Comparison of ENCODE assay signal across 8 mouse cellular contexts in the genomic region with DNA sequence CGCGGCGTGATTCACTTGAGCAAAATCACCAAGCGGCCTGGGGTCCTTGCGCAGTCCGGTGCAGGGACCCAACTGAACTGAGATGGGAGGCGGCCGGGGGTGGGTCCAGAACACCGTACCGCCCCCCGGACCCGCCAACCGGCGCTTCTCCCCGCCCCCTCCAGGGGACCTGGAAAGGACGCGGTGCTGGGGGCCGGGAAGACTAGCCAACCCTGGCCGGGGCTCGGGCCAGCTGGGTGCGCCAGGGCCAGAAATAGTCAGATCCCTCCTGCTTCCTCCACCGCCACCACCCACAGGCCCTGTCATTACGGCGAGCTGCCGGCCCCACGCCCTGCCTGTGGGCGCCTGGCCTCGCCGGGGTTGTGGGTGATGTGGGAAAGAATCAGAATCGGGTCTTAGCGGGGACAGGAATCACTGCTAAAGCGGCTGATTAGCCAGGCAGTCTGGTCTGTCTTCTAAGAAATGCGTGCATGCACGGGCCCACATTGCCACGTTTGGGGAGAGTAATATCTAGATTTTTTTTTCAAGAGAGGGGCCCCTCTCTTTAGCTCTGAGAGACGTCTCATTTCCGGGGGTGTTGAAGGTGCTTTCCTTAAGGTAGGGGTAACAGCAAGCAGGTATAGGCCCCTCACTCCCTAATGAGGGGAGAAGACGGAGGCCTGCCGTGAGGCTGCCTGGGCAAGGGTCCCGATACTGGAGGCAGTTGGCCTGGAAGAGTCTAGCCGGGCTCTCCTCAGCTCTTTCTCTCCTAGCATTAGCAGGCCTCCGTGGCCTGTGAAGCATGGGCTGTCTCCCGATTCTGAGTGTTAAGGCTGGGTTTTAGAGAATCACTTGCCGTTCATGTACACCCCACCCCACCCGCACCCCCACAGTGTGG. TPM values are rescaled to one million over a fixed set of nuclear protein-coding genes. Genes with fewer than 3 reads are reported as not detected.
A peak's percentile ranks its signal among the peaks of the same experiment; 100 is the strongest.
DNase-seq lines count a peak whose midpoint lies in the region; ATAC-seq and TF ChIP-seq lines count a peak whose summit lies in the region.

A gene (minus strand): TSS at position 84 of the 877 bp plus-strand sequence.

- H3K4me3 ChIP-seq in E14TG2a.4 (replicated peaks; ENCODE audit: low read length) = peak within 1 kb of the TSS; percentile 81
- peak within 1 kb of the TSS; percentile 68 for H3K4me3 ChIP-seq in cerebellum, adult 2 months (replicated peaks; ENCODE audit: insufficient read depth, low read depth, low read length)
- H3K4me3 ChIP-seq in liver, postnatal 0 days (ENCODE audit: low read depth, low read length) = peak within 1 kb of the TSS; percentile 49
- H3K4me3 ChIP-seq in olfactory bulb, adult 2 months (ENCODE audit: insufficient read depth, low read depth, low read length) = peak within 1 kb of the TSS; percentile 64

- TF ChIP-seq POLR2A in cerebellum, adult 2 months (IDR thresholded peaks at IDR 0.05; ENCODE audit: borderline replicate concordance, insufficient read depth, low read length) = no peak
- TF ChIP-seq POLR2A in olfactory bulb, adult 2 months (IDR thresholded peaks at IDR 0.05; ENCODE audit: insufficient read depth, low read depth, low read length) = no peak

- H3K4me1 ChIP-seq in E14TG2a.4 (replicated peaks; ENCODE audit: low read depth, low read length) = peaks cover 73% of the 10 kb centered on the region
- H3K4me1 ChIP-seq in cerebellum, adult 2 months (ENCODE audit: control insufficient read depth, insufficient read depth, low read length) = peaks cover 7% of the 10 kb centered on the region; the same call in 1 of the 2 replicates
- H3K4me1 ChIP-seq in liver, postnatal 0 days (ENCODE audit: insufficient read depth) = no peaks in the 10 kb centered on the region; the same call in 1 of the 2 replicates
- H3K4me1 ChIP-seq in olfactory bulb, adult 2 months (ENCODE audit: control insufficient read depth, insufficient read depth, low read length) = peaks cover 26% of the 10 kb centered on the region

- peak within 1 kb of the TSS; percentile 59; the same call in 1 of the 2 replicates for H3K27ac ChIP-seq in cerebellum, adult 2 months (ENCODE audit: insufficient read depth, low read length)
- no peak within 1 kb of the TSS for H3K27ac ChIP-seq in liver, postnatal 0 days (ENCODE audit: low read depth)
- peak within 1 kb of the TSS; percentile 49; the same call in 1 of the 2 replicates for H3K27ac ChIP-seq in olfactory bulb, adult 2 months (ENCODE audit: insufficient read depth, low read depth, low read length)

- peaks cover 48% of the 10 kb centered on the region for H3K27me3 ChIP-seq in E14TG2a.4 (ENCODE audit: insufficient read depth, low read length)
- H3K27me3 ChIP-seq in cerebellum, adult 2 months (ENCODE audit: control insufficient read depth, insufficient read depth, low read length) = no peaks in the 10 kb centered on the region
- peaks cover 47% of the 10 kb centered on the region for H3K27me3 ChIP-seq in liver, postnatal 0 days (ENCODE audit: insufficient read depth, low read length)

- peak; percentile 72 to 80 for DNase-seq in cerebellum, adult 2 months
- peak; percentile 67 for DNase-seq in forelimb bud, embryonic 11.5 days (ENCODE audit: low read depth, low spot score)
- DNase-seq in heart, postnatal 25 days (ENCODE audit: low spot score) = peak; percentile 95
- DNase-seq in layer of hippocampus, adult 18-20 months (ENCODE audit: low spot score in 2 of 2) = peak; percentile 70 to 81
- DNase-seq in liver, postnatal 0 days = peak; percentile 71
- DNase-seq in urinary bladder, postnatal 10 days (ENCODE audit: low spot score) = peak; percentile 53

- intact Hi-C loops in heart, postnatal 25 days (cut with DNase I) = loop anchor here (5.0 kb wide), 1 partner anchor 309 kb away; a partner anchor contains a TSS

- ATAC-seq in liver, postnatal 0 days = peak; percentile 66

- no peak for TF ChIP-seq CTCF in E14TG2a.4 (conservative IDR thresholded peaks at IDR 0.05; ENCODE audit: low read length)
- no peak for TF ChIP-seq CTCF in cerebellum, adult 2 months (IDR thresholded peaks at IDR 0.05; ENCODE audit: borderline replicate concordance, insufficient read depth, low read depth, low read length)
- TF ChIP-seq CTCF in liver, postnatal 0 days (IDR thresholded peaks at IDR 0.05; ENCODE audit: low read depth) = no peak
- TF ChIP-seq CTCF in olfactory bulb, adult 2 months (IDR thresholded peaks at IDR 0.05; ENCODE audit: insufficient read depth, low read depth, low read length) = no peak

- H3K4me2 ChIP-seq in liver, postnatal 0 days (ENCODE audit: low read depth, low read length) = peak within 1 kb of the TSS; percentile 71

- no peaks in the 10 kb centered on the region for H3K36me3 ChIP-seq in E14TG2a.4 (ENCODE audit: insufficient read depth, low read length)
- H3K36me3 ChIP-seq in liver, postnatal 0 days (replicated peaks; ENCODE audit: insufficient read depth, low read length) = no peaks in the 10 kb centered on the region

- 0 out of 2 replicates have a peak within 1 kb of the TSS, but pooled peaks have one; percentile 16 for H3K9ac ChIP-seq in liver, postnatal 0 days (replicated peaks)

- H3K9me3 ChIP-seq in E14TG2a.4 (ENCODE audit: low read length) = no peaks in the 10 kb centered on the region
- H3K9me3 ChIP-seq in liver, postnatal 0 days (ENCODE audit: low read length) = no peaks in the 10 kb centered on the region

- 13% methylated on average over 45 of the region's 45 CpGs for WGBS in cerebellum, adult 2 months
- WGBS in liver, postnatal 0 days (ENCODE audit: insufficient replicate concordance) = 13% methylated on average over 38 of the region's 45 CpGs
- 11% methylated on average over 45 of the region's 45 CpGs for WGBS in olfactory bulb, adult 2 months

- no peak for TF ChIP-seq EP300 in liver, postnatal 0 days (IDR thresholded peaks at IDR 0.05; ENCODE audit: low read depth)

RNA-seq across cellular contexts. Expression of the gene that starts here (rescaled TPM):
- 14.7 and 16.3 TPM in 2 replicates for polyA plus RNA-seq in cerebellum, adult 2 months (2012; rRNA removed)
- total RNA-seq in heart, postnatal 25 days (2021) = 10 to 100 TPM; 17.9 to 20.0 TPM
- 1 to 10 TPM; 8.4 to 9.1 TPM for total RNA-seq in layer of hippocampus, adult 18-20 months (2021)
- polyA plus RNA-seq in liver, postnatal 0 days (2015; fragmentation: Nextera tagmentation; extraction: Ambion mirVana) = 0.85 and 1.1 TPM in 2 replicates
- not detected in 2 replicates for polyA plus RNA-seq in olfactory bulb, adult 2 months (2012; ENCODE audit: insufficient read depth, insufficient read length, low replicate concordance, missing spikeins)
